Mouse (Mus musculus) skeletal muscle tissue, adult 2 months (tissue): ENCODE measurements at regions not wholly inside any gene's neighbourhood (a gene's known extent, or its start where the extent isn't known, plus 50 kb on each side); places are given as distances from the start of the nearest gene placed in this dataset.

Experiments used
- DNase-seq: peaks from one replicate; pipeline ENCODE4 v3.0.0-alpha.2; 2012; ENCODE audit warnings: low read depth, low spot score

- no peak for DNase-seq
These were observed 118.7 kb upstream of the Tmem45b start for GRCm38 (mm10) chr9:31582947-31583346.

DNA sequence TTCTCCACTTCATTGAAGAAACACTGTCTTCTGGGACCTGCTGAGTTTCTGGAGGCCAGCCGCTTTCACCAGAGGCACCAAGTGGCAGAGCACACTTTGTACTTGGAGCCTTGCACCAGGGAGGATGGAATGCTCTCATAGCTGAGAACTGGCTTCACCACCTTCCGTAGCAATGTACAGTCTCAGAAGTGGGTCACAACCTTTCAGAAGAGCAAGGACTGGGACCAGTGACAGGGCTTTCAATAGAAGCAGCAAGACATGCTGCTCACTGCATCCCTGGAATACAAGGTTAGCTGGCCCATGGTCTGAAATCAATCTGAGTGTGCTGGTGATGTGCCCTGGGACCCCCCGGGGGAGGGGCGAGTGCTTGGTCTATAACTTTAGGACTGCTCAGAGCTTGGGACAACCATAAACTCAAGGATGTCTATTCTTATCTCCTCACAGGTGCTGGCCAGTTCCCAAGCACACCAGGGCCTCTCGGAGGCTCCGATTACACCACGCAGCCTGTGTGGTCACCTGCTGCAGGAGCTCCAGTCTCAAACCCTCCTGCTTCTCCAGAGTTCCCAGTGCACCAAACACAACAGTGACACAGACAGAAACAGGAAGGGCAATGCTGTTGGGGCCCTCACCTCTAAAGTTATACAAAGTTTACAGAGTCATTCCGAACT, 114.4 kb upstream of the Tmem45b start:
- peak; percentile 75 for DNase-seq

DNA sequence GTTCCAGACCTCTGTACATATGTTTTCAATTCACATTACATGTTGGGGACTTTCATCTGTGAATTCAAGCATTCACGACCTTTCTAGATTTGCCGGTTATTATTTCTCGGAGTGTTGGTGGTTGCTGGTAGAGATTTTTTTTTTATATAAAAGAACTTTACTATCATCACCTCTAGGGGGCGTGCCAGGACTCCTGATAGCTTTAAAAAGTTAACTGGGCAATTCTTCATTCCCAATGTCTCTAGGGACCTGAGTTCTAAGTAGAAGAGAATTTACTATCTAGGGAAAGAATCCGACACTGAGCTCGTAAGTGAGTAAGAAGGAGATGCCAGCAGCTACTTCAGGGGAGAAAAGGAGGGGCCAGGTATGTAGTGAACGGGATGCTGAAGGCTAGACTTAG, 112.8 kb upstream of the Tmem45b start:
- peak; percentile 61 for DNase-seq

GRCm38 (mm10) chr9:31567029-31567428, 102.8 kb upstream of the Tmem45b start:
- no peak for DNase-seq

GRCm38 (mm10) chr9:31566257-31567007, 102.2 kb upstream of the Tmem45b start:
- DNase-seq: peak; percentile 44

DNA sequence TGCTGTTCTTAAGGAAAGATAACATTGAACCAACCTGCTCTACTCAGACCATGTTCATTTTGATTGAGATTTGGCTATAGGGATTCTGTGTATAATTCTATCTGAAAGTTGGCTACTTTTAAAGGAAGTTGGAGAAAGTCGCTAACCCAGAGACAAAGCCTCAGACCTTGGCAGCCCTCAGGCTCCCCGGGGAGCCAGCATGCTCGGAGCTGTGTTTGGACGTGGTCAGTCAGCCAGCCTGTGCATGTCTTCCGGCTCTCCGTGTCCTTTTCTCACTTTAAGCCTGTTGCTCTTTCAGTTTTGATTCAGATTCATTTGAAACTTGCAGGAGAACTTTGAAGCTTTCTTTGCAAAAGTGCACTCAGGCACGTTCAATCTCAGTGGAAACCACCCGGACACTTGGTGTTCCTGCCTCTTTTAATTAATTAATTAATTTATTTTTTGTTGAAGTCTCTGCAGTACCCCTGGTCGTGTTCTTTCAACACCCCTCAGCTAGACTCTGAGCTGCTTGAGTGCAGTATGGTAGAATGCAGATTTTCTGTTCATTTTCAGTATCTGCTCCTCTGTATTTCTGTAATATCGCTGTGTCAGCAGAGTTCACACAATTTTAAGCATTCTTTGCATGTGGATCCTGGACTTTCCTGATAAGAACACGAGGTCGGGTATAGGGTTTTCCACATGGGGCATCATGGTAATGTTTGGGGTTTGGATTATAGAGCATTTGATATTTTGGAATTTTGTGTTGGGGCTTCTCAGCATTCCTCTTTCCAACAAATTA, 100.9 kb upstream of the Tmem45b start:
- peak; percentile 47 for DNase-seq

GRCm38 (mm10) chr9:31563541-31563940, 99.3 kb upstream of the Tmem45b start:
- no peak for DNase-seq

DNA sequence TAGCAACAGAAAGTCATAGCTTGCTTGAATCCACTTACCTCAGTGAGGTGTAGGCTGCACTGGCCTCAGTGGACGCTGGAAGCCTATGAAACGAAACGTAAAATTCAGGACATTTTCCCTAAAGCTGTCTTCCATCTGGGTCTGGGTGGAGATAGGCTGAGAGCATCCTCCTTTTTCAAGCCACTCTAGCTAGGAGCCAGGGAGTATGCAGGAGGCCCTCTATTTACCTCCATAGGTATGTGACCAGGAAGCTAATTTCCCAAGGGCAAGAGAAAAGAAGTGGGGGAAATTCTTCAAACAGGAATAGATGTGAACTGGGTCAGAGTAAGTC, 95.9 kb upstream of the Tmem45b start:
- DNase-seq: no peak

- DNase-seq: peak; percentile 72
These were observed 95.4 kb upstream of the Tmem45b start for GRCm38 (mm10) chr9:31559506-31560225.

GRCm38 (mm10) chr9:31543691-31544052, 79.4 kb upstream of the Tmem45b start:
- DNase-seq: no peak

GRCm38 (mm10) chr9:31542909-31543690, 78.8 kb upstream of the Tmem45b start:
- DNase-seq: peak; percentile 40

DNA sequence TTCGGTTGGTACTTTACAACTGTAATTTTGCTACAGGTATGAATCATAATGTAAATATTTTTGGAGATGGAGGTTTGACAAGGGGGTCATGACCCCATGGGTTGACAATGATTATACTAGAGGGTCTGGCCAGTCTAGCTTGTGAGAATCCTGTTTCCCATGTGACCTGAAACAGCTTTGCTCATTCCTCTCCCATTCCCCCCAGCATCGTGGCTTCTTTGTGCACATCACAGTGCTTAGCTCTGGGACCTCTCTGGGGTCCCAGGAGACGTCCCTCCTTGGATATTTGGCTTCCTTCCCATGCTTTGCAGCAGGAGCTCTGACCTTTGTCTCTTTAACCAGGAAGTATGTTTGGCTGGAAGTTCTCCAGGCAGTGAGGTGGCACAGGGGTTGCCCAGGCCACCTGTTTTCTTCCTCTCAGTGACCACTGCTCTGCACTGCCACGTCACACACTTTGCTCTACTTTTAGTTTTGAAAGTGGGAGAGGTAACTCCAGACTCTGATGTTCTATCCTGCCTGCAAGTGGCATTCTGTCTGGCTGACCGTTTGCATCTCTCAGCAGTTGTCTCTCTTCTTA, 77.4 kb upstream of the Tmem45b start:
- no peak for DNase-seq

DNA sequence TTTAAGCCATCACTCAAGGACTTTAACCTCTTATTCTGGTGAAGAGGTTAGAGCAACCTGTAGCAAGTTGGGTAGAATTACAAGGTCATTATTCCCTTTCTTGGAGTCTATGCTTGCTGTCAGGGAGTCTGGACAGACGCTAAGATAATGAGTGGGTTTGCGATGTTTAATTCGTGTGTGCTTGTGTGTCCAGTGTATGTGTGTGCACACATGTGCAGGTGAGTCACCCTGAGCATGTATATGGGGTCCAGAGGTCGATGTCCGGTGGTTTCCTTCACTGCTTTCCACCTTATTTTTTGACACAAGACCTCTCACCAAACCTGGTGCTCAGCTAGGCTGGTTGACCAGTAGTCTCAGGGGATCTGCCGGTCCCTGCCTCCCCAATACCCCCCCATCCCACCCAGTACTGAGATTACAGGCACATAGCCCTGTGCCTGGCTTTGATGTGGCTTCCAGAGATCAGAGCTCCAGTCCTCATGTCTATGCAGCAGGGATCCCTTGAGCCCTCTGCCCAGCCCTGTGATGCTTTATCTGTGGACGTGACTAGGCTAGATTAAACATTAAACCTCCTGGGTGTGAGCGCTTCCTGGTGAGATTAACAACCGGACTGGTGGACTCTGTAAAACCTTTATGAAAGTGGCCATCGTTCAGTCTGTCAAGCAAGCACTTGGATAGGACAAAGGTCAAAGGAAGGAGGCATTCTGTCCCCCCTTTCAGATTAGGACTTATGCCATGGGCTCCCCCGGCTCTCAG, 74.4 kb upstream of the Tmem45b start:
- DNase-seq: no peak

- no peak for DNase-seq
These were observed 64.8 kb upstream of the Tmem45b start for GRCm38 (mm10) chr9:31529021-31529420.

- no peak for DNase-seq
These were observed 63.0 kb upstream of the Tmem45b start for GRCm38 (mm10) chr9:31527216-31527615.
